ENCODE assay signal across 8 mouse cellular contexts in the genomic region with DNA sequence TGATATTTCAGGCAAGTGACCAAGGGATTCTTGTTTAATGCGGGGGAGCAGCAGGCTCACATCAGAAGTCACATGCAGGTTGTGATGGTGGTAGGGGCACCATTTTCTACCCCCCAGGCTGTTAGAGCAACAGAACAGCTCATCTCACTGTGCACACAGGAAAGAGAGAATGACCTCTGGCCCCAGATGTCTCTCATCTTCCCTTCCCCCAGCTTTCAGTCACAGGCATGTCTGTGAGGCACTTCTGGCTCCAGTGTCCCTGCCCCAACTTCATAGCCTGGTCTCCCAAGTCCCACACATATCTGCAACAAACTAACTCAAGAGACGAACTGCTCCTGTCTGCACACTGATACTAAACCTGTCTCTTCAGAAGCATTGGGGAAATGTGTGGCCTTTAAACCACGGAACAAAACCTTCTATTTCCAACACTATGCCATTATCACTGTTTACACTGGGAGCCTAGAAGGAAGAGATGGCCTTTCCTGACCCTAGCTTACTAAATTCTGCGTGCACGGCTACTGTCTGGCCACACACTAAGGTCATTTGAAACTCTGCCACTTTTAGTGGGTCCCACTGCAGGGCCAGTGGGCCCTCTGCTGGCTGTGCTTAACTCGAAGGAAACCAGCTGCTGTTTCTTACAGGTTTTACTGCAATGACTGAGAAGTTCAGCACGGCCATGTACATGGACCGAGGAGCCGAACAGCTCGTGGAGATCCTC. TPM values are rescaled to one million over a fixed set of nuclear protein-coding genes. Genes with fewer than 3 reads are reported as not detected.
DNase-seq lines count a peak whose midpoint lies in the region; ATAC-seq and TF ChIP-seq lines count a peak whose summit lies in the region.
"Had no signal": no experiment of that assay in that cellular context is flagged by ENCODE, and none has a peak within 500 bp of the region (broad histone marks: within the 10 kb centered on the region; RNA-seq: fewer than 3 reads in every experiment).

No protein-coding gene starts in this region.

- ATAC-seq in liver, embryonic 14.5 days (ENCODE audit: insufficient read depth) = peak; percentile 53; the same call in 1 of the 2 replicates
- ATAC-seq in frontal cortex, adult (ENCODE audit: low TSS enrichment) = no peak

- no peak overlapping the region for H3K9ac ChIP-seq in ES-Bruce4 (ENCODE audit: low read depth, poor library complexity, severe bottlenecking)
- no peak overlapping the region for H3K9ac ChIP-seq in liver, embryonic 14.5 days (replicated peaks)

- H3K27me3 ChIP-seq in ES-Bruce4 (ENCODE audit: control insufficient read depth, insufficient read depth, low read length, poor library complexity, severe bottlenecking) = no peaks in the 10 kb centered on the region
- no peaks in the 10 kb centered on the region for H3K27me3 ChIP-seq in embryonic facial prominence, embryonic 10.5 days (replicated peaks; ENCODE audit: low read depth, poor library complexity, severe bottlenecking)
- no peaks in the 10 kb centered on the region for H3K27me3 ChIP-seq in liver, embryonic 14.5 days (ENCODE audit: control insufficient read depth, insufficient read depth, low read length)

- no peaks in the 10 kb centered on the region for H3K4me1 ChIP-seq in ES-Bruce4 (ENCODE audit: control insufficient read depth, insufficient read depth, low read length)
- H3K4me1 ChIP-seq in embryonic facial prominence, embryonic 10.5 days = peaks cover 12% of the 10 kb centered on the region
- peaks cover 0 to 11% of the 10 kb centered on the region in 2 experiments; a peak in 1 of 4 replicates for H3K4me1 ChIP-seq in liver, embryonic 14.5 days (replicated peaks; ENCODE audit: control insufficient read depth in 2 of 2, insufficient read depth in 2 of 2, low read length in 1 of 2)

- 44% methylated on average over 10 of the region's 10 CpGs for WGBS in embryonic facial prominence, embryonic 10.5 days
- WGBS in liver, embryonic 14.5 days (ENCODE audit: insufficient replicate concordance) = 39% methylated on average over 10 of the region's 10 CpGs

- peak; percentile 26 for TF ChIP-seq CTCF in ES-Bruce4 (IDR thresholded peaks at IDR 0.05; ENCODE audit: low read depth, low read length)
- TF ChIP-seq CTCF in liver, embryonic 14.5 days (IDR thresholded peaks at IDR 0.05; ENCODE audit: low read depth) = peak; percentile 72

- peak; percentile 33 for DNase-seq in A20 (ENCODE audit: low read depth, low spot score)
- DNase-seq in embryonic facial prominence, embryonic 10.5 days (ENCODE audit: low spot score) = peak; percentile 41
- DNase-seq in hindlimb bud, embryonic 11.5 days (ENCODE audit: extremely low spot score, low read depth, low spot score) = peak; percentile 10
- peak in 2 of 3 experiments; percentile 3 to 18 for DNase-seq in liver, embryonic 14.5 days (ENCODE audit: low read depth in 3 of 3, low spot score in 3 of 3)
- peak; percentile 65 for DNase-seq in skeletal muscle tissue, adult 2 months (ENCODE audit: low read depth, low spot score)

- no peak overlapping the region for H3K27ac ChIP-seq in ES-Bruce4 (ENCODE audit: insufficient read depth, low read length)
- H3K27ac ChIP-seq in embryonic facial prominence, embryonic 10.5 days (replicated peaks) = no peak overlapping the region; the same call in 1 of the 2 replicates
- H3K27ac ChIP-seq in liver, embryonic 14.5 days = no peak overlapping the region

- TF ChIP-seq EP300 in ES-Bruce4 (IDR thresholded peaks at IDR 0.05; ENCODE audit: insufficient read depth, low read depth, low read length) = no peak
- no peak for TF ChIP-seq EP300 in liver, embryonic 14.5 days (IDR thresholded peaks at IDR 0.05; ENCODE audit: low read depth)

- peak overlapping the region; percentile 26; the same call in 1 of the 2 replicates for H3K4me2 ChIP-seq in liver, embryonic 14.5 days (ENCODE audit: low read depth)

- H3K9me3 ChIP-seq in ES-Bruce4 (replicated peaks; ENCODE audit: control insufficient read depth, insufficient read depth, low read length, poor library complexity, severe bottlenecking) = no peaks in the 10 kb centered on the region
- no peaks in the 10 kb centered on the region for H3K9me3 ChIP-seq in embryonic facial prominence, embryonic 10.5 days
- no peaks in the 10 kb centered on the region for H3K9me3 ChIP-seq in liver, embryonic 14.5 days (ENCODE audit: control insufficient read depth, low read length)

- H3K4me3 ChIP-seq in ES-Bruce4 (ENCODE audit: low read depth, low read length) = no peak overlapping the region
- no peak overlapping the region for H3K4me3 ChIP-seq in embryonic facial prominence, embryonic 10.5 days
- H3K4me3 ChIP-seq in liver, embryonic 14.5 days (ENCODE audit: insufficient read depth in 1 of 2, low read depth in 2 of 2, low read length in 2 of 2) = no peak overlapping the region
- H3K4me3 ChIP-seq: erythroblast, embryonic 14.5 days had no signal

- no peak for TF ChIP-seq POLR2A in ES-Bruce4 (IDR thresholded peaks at IDR 0.05; ENCODE audit: insufficient read depth, low read length)

- H3K36me3 ChIP-seq in ES-Bruce4 (ENCODE audit: control insufficient read depth, insufficient read depth, low read length, poor library complexity, severe bottlenecking) = no peaks in the 10 kb centered on the region
- H3K36me3 ChIP-seq in embryonic facial prominence, embryonic 10.5 days (replicated peaks) = no peaks in the 10 kb centered on the region
- no peaks in the 10 kb centered on the region for H3K36me3 ChIP-seq in liver, embryonic 14.5 days (replicated peaks; ENCODE audit: control insufficient read depth, insufficient read depth, low read depth)

RNA-seq across cellular contexts. Expression of a gene that starts 18.5 kb away (rescaled TPM):
- polyA plus RNA-seq in ES-Bruce4 (2011; ENCODE audit: insufficient read depth, insufficient read length, low read depth, missing spikeins) = not detected in 2 replicates
- 0.13 TPM in 1 of 2 replicates, not detected in the other for polyA plus RNA-seq in embryonic facial prominence, embryonic 10.5 days (2016; fragmentation: Nextera tagmentation; extraction: Ambion mirVana)
- 0.01 and 0.08 TPM in 2 replicates for polyA plus RNA-seq in liver, embryonic 14.5 days (2012; rRNA removed)
- 0.21 TPM in 1 of 2 replicates, not detected in the other for polyA plus RNA-seq in liver, embryonic 14.5 days (2014; fragmentation: Nextera tagmentation; extraction: Ambion mirVana)
- polyA plus RNA-seq: erythroblast, embryonic 14.5 days had no signal

RNA-seq across cellular contexts. Expression of a gene that starts 43.0 kb away (rescaled TPM):
- polyA plus RNA-seq in ES-Bruce4 (2011; ENCODE audit: insufficient read depth, insufficient read length, low read depth, missing spikeins) = 13.8 and 14.8 TPM in 2 replicates
- polyA plus RNA-seq in embryonic facial prominence, embryonic 10.5 days (2016; fragmentation: Nextera tagmentation; extraction: Ambion mirVana) = 80.8 and 86.6 TPM in 2 replicates
- polyA plus RNA-seq in liver, embryonic 14.5 days (2012; rRNA removed) = 46.7 and 65.2 TPM in 2 replicates
- 270 and 275 TPM in 2 replicates for polyA plus RNA-seq in liver, embryonic 14.5 days (2014; fragmentation: Nextera tagmentation; extraction: Ambion mirVana)

RNA-seq across cellular contexts. Expression of a gene that starts 43.2 kb away (rescaled TPM):
- 17.6 and 19.0 TPM in 2 replicates for polyA plus RNA-seq in ES-Bruce4 (2011; ENCODE audit: insufficient read depth, insufficient read length, low read depth, missing spikeins)
- 5.1 and 6.7 TPM in 2 replicates for polyA plus RNA-seq in embryonic facial prominence, embryonic 10.5 days (2016; fragmentation: Nextera tagmentation; extraction: Ambion mirVana)
- 14.6 and 20.6 TPM in 2 replicates for polyA plus RNA-seq in liver, embryonic 14.5 days (2012; rRNA removed)
- polyA plus RNA-seq in liver, embryonic 14.5 days (2014; fragmentation: Nextera tagmentation; extraction: Ambion mirVana) = 13.5 and 15.2 TPM in 2 replicates

Comparison
In these comparisons a context has a peak if more than half of its experiments do, and no peak if none do; other contexts are left out.
1. DNase-seq: peak in every context shown above with its lines; median percentile 65 in skeletal muscle tissue, adult 2 months; 41 in embryonic facial prominence, embryonic 10.5 days; 33 in A20; 10 in liver, embryonic 14.5 days; 10 in hindlimb bud, embryonic 11.5 days.